Mouse (Mus musculus): Measurements from ENCODE around the gene Ccdc12.

Ccdc12 gene

DNA sequence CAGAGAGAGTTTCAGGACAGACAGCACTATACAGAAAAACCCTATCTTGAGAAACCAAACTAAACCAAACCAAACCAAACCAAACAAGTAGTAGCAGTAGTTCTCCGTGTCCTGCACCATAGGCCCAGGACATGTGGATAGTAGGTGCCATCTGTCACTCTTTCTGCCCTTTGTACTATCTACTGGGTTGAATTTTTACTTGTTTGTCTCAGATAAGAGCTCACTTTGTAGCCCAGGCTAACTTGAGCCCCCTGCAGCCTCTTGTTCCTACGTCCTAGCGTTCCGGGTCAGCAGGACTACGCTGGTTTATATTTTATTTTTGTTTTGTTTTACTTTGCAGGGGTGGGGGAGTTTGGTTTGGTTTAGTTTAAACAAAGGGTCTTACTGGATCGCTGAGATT is 47.6 kb downstream of the Ccdc12 start:
- DNase-seq (ENCODE audit: low spot score), result no peak

DNA sequence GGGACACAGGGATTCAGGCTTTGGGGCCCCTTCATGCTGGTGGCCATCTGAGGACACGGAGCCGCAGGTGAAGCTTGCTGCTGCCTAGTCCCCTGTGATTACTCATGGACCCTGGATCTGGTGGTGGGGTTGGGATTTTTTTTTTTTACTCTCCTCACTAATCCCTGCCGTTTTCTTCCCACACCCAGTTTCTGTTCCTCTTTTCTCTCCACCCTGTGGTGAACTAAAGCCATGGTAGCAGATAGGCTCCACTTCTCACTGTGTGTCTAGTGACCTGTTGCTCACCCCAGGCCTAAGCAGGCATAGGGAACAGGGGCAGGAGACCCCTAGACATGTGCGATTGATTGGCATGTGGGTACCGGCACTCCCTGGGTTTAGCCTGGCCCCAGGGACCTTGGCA is 50.5 kb downstream of the Ccdc12 start:
- DNase-seq (ENCODE audit: low spot score), result no peak

DNA sequence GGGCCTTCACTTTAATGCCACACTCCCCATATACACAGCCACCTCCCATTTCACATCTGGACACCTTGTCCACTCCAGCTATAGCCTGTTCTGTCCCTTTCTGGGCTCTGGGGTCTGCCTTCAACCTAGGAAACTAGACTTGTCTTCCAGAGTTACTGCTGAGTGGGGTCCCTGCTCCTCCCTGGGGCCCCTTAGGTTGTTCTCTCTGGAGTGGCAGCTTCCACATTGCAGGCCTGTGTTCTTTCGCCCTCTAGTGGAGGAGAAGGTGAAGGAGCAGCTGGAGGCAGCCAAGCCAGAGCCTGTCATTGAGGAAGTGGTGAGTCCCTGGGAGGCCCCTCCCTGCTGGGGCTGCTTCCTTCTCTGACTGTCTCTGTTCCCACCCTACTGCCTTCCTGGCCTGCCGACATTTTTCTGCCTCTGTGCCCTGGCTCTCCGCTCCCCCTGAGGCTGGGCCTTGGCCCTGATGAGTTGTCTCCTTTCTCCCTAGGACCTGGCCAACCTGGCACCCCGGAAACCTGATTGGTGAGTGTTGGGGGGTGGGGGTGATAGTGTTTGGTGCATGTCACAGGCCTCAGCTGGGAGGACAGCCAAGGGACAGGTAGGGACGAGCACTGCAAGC is 53.4 kb downstream of the Ccdc12 start:
- DNase-seq (ENCODE audit: low spot score), result peak; percentile 80

- no peak for DNase-seq (ENCODE audit: low spot score)
These were observed 55.2 kb downstream of the Ccdc12 start for GRCm38 (mm10) chr9:110711532-110711931.

DNA sequence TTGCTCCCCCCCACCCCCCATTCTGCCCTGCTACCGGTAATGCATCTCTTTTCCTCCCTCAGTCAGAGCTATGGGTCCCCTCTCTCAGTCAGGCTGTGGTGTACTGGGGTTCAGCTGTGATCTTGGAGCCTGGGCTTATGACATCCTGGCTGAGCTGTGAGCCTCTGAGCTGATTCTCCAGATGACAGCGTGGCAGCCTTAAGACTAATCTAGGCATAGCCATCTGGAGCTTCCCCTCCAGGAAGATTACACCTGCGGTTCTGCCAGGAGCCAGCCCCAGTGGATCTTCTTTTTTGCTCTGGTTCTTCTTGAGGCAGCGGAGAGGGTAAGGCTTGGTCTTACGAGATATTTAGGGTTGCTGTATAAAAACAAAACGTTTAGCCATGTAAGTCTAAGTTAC is 55.7 kb downstream of the Ccdc12 start:
- no peak for DNase-seq (ENCODE audit: low spot score)

DNA sequence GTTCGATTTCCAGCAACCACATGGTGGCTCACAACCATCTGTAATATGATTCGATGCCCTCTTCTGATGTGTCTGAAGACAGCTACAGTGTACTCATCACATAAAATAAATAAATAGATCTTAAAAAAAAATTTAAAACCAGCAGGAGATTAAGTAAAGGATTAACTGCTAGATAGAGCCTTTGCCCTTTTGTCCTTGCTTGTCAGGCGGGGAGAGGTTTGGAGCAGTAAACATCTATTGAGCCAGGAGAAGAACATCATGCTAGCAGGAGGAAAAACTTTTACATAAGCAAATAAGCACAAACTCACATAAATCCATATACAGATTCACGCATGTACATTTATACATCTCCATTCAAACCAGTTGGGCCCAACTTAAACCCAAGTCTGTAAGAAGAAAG is 56.2 kb downstream of the Ccdc12 start:
- no peak for DNase-seq (ENCODE audit: low spot score)

DNA sequence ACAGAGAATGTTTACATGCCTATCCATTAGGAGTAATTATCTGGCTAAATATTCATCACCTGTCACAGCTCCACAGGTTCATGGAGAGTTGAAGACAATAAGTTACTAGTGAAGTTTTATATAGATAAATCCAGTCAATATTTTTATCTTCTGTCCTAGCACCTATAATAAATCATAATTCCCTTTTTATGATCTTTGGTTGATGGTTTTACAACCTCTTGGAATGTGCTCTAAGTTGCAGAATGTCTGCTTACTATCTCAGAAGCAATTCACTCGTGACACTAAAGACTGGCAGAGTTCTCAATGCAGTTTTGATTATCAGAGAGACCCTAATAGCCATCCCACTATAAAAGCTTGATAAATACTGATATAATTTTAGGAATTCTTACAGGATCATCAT is 57.1 kb downstream of the Ccdc12 start:
- DNase-seq (ENCODE audit: low spot score), result no peak

- DNase-seq (ENCODE audit: low spot score), result no peak
These were observed 59.1 kb downstream of the Ccdc12 start for GRCm38 (mm10) chr9:110715426-110715825.

GRCm38 (mm10) chr9:110716775-110717174 is 60.5 kb downstream of the Ccdc12 start:
- peak; percentile 74 for DNase-seq (ENCODE audit: low spot score)

GRCm38 (mm10) chr9:110718071-110718470 is 61.8 kb downstream of the Ccdc12 start:
- DNase-seq (ENCODE audit: low spot score), result no peak

GRCm38 (mm10) chr9:110718810-110719209 is 62.5 kb downstream of the Ccdc12 start:
- no peak for DNase-seq (ENCODE audit: low spot score)

DNA sequence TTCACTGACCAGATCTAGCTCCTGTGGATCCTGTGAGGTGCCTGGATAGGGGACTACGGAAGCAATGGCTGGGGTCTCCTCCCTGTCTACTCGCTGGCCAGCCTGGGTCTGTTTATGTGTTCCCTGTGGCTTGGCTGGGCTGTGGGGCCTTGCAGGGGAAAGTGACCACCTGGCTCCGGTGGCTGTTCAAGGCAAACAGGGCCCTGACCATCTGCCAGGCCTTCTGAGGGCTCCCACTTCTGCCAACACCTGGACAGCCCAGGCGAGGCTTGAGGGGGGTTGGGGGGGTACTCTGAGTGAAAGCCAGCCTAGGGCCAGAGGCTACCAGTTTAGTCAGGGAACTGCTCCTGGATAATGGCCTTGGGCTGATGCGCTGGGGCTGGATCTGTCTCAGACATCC is 63.7 kb downstream of the Ccdc12 start:
- DNase-seq (ENCODE audit: low spot score), result no peak

DNA sequence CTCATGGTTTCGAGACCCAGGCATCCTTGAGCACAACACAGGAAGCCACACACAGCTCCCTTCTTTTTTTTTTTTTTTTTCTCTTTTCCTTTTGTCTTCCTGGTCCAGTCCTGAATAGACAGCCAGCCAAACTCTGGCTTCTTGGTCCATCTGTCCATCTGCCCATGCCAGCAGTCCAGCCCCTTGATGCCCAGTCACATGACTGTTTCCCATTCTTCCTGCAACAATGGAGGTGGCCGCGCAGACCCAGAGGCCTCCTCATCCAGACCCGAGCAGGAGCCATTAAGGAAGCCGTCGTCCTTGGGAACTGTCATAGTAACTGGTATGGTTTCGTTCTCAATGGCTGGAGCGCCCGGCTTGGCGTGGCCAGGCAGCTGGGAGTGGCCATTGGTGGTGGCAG is 65.8 kb downstream of the Ccdc12 start:
- no peak for DNase-seq (ENCODE audit: low spot score)

DNA sequence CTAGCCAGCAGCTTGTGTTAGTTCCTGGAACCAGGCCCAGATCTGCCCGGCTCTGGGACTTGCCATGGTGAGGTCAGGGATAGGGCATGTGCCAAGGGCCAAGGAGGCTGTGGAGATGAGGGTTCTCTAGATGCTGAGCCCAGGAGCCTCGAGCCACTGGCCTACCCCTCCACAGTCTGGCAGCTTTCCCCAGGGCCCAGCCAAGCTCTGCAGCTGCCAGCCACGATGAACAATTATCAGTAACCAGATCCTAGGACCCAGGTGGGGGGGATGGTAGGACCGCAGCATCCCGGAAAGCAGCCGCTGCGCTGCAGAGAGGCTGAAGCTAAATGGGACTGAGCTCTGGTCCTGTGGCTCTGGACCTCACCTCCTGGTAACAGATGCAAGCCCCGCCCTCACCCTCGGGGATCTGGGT is 69.4 kb downstream of the Ccdc12 start:
- peak; percentile 91 for DNase-seq (ENCODE audit: low spot score)

GRCm38 (mm10) chr9:110726867-110727266 is 70.6 kb downstream of the Ccdc12 start:
- no peak for DNase-seq (ENCODE audit: low spot score)

DNA sequence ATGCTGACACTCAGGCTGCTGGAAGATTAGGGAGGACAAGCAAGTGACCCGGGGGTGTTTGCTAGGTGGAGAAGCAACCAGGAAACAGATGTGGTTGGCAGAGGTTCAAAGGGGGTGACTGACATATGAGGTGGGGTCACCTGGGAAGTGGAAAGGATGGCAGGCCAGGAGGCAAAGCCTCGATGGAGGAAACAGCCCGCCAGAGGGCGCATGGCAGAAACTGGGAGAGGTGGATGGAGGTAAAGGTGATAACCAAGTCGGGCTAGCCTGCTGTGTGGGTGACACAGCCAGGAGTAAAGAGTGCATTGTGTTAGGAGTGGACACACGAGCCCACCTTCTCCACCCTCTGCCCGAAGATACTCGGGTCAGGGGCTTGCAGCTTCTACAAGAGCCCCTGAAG is 73.5 kb downstream of the Ccdc12 start:
- no peak for DNase-seq (ENCODE audit: low spot score)

DNA sequence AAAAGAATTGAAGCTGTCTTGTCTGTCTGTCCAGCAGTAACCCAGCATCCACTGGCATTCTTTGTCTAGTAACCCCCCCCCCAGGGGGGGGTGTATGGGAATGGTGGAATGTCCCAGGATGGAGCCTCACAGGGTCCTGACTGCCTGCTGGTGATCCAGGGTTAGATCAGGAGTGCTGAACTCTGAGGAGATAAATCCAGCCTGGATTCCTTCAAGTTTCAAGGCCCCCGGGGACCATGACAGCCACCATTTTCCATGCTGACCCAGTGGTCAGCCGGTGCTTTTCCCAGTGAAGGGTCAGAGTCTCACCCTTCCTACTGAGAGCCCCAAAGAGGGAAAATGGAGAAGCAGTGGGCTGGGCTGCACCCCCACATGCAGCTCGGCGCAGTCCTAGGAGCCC is 75.6 kb downstream of the Ccdc12 start:
- DNase-seq (ENCODE audit: low spot score), result no peak

- DNase-seq (ENCODE audit: low spot score), result peak; percentile 83
These were observed 76.3 kb downstream of the Ccdc12 start for GRCm38 (mm10) chr9:110732623-110733022.

- DNase-seq (ENCODE audit: low spot score), result no peak
These were observed 76.8 kb downstream of the Ccdc12 start for GRCm38 (mm10) chr9:110733102-110733501.

DNA sequence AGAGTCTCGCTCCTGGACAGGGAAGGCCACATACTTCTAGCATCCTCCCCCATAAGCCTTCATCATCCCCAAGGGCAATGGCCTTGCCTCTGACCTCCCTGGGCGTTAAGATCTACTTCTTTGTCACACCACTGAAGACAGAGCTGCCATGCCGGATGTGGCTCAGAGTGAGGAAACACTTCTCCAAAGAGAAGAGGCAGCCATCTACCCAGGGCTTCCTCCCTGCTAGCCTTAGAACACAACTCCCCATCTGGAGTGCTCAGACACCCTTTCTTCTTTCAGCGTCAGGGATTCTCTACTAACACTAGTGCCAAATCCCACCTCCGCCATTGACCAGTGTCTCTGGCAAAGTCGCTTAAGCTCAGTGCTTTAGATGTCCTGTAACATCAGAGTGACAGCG is 77.9 kb downstream of the Ccdc12 start:
- no peak for DNase-seq (ENCODE audit: low spot score)

DNA sequence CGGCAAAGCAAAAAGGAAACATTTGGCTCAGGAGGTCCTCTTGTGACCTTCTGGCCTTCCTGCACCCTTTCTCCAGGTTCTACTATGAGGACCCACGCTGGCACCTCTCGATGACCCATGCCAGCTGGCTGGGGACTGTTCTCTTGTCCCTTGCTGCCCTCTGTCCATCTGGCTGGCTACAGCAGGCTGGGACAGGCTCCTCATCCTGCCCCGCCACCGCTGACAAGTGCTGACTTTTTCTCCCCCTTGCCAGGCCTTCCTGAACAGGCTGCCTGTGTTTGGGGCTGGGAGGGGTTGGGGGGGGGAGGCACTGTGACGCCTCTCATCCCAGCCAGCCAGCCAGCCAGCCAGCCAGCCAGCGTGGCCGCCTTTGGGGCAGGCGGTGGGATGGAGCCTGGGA is 80.1 kb downstream of the Ccdc12 start:
- no peak for DNase-seq (ENCODE audit: low spot score)

GRCm38 (mm10) chr9:110738054-110738453 is 81.8 kb downstream of the Ccdc12 start:
- DNase-seq (ENCODE audit: low spot score), result no peak

- DNase-seq (ENCODE audit: low spot score), result no peak
These were observed 83.7 kb downstream of the Ccdc12 start for GRCm38 (mm10) chr9:110739961-110740360.

DNA sequence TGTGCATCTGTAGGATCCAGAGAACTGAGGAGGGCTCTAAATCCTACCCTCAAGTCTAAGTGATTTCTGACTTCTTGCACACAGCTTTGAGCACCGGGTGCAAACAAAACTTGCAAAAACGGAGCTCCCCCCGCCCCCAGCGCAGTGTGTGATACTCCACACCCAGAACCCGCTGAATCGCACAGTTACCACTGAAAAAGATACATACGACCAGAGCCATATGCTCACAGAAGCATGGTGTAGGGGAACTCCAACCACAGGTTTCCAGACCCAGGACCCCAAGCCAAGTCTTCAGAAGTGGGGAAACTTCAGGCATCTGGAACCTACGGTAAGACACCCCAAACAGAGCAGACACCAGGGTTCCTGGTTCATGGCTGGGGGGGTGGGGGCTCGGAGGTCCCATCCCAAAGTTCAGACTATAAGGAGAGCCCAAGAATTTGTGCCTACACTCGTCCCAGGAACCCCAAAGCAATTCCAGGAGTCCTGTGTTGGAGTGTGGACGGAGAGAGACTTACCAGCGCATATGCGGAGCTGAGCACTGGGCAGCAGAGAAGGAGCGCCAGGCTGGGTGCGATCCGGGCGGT is 85.5 kb downstream of the Ccdc12 start, which contains the start of gene Myl3:
Myl3 (plus strand) TSS at position 151 of the 584 bp plus-strand sequence.
- no peak for DNase-seq (ENCODE audit: low spot score)

Measured in MN1 (cell line).